Mouse (Mus musculus) heart, adult 18-20 months (tissue): ENCODE measurements around the gene Gm7980. TPM values are rescaled to one million over a fixed set of nuclear protein-coding genes. Genes with fewer than 3 reads are reported as not detected.
"Not testable (repeated sequence)": the region's sequence is repeated elsewhere in the genome, so short reads cannot be mapped to it uniquely, and the experiment has no call there.

ENCODE experiments used
- DNase-seq, 2 experiments: peaks; one replicate each; pipeline ENCODE4 v3.0.0; 2021 to 2022; ENCODE audit warnings: mixed read lengths in 1 of 2
- long read RNA-seq, 2 experiments: library from polyadenylated mRNA; stranded (forward); transcript quantifications; one replicate each; pipeline ENCODE4 v2.0.0; 2021
- total RNA-seq, 2 experiments: library from RNA; stranded (reverse); gene quantifications; 2 replicates each; pipeline ENCODE4 v1.2.3; 2021

Gene Gm7980
- not detected for total RNA-seq
- long read RNA-seq, experiment 1: 0 reads
- long read RNA-seq, experiment 2: 0 reads

DNA sequence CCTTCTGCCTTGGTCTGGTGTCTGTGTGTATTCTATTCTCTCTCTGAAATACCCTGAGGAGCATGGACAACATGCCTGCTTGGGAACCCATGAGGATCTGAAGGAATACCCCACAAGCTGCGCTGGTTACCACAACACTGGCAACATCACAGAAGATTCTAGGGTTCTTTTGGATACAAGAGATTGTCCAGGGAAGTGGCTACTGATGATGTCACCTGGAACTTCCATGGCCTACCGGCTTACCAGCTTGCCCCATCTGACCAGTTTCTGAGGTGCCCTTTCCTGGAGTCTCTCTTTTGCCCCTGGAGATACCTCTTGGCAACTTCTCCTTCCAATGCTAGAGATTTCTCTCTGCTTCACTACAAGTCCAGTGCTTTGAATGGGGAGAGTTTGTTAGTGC lies at the start of gene Gm7980:
Gm7980 (minus strand) TSS at position 101 of the 400 bp plus-strand sequence.
- DNase-seq: not testable (repeated sequence)

DNA sequence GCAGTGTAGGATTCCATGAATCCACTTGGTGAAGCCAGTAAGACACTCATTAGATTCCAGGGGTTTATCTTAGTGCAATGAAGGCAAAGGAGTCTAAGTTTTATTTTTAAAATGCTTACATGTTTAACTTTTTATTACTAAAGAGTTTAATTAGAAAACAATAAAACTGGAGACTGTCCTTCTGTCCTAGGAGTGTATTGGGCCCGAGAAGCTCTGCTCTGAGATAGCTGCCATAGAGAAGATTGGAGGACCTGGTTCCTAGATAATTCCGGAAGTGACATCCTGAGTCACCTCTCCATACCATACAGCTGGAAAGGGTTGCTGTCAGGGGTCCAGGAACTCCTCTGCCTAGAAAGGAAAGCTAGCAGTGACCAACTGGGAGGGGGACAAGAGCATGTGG lies 36.6 kb upstream of the Gm7980 start, which contains the start of gene 1700024B05Rik:
1700024B05Rik (plus strand) TSS at position 301 of the 400 bp plus-strand sequence.
- DNase-seq: not testable (repeated sequence)

DNA sequence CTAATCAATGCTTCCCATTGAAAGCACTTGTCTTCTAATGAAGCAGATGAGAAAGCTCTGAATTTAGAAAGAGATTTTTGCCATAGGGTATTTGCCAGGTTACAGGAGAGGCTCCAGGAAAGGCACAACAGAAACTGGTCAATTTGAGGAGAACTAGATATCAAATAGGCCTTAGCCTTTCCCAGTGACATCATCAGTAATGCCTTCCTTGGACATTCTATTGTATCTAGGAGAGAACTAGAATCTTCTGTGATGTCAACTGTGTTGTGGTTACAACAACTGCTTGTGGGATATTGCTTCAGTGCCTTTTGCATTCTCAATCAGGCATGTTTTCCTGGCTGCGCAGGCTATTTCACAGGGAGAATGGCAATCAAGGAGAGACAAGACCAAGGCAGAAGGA lies 17.6 kb upstream of the Gm7980 start, which contains the start of gene 1700049E17Rik1:
1700049E17Rik1 (plus strand) TSS at position 301 of the 400 bp plus-strand sequence.
- not testable (repeated sequence) for DNase-seq

Other genes starting within 250 kb of the Gm7980 start
- not detected for gene Gm8068, start 205.4 kb downstream of the Gm7980 start, total RNA-seq
- gene Gm7929, start 156.7 kb downstream of the Gm7980 start, total RNA-seq: not detected
- not detected for gene Gm47189, start 134.8 kb downstream of the Gm7980 start, total RNA-seq
- not detected for gene 1700049E17Rik1, start 17.7 kb upstream of the Gm7980 start, total RNA-seq
- gene 1700024B05Rik, start 36.7 kb upstream of the Gm7980 start, total RNA-seq: not detected
- gene Gm6401, start 60.6 kb upstream of the Gm7980 start, total RNA-seq: not detected
- gene Gm3543, start 76.0 kb upstream of the Gm7980 start, total RNA-seq: not detected
- gene Gm7951, start 210.1 kb upstream of the Gm7980 start, total RNA-seq: not detected